Comparison of ENCODE assay signal across 28 mouse cellular contexts in the genomic region with DNA sequence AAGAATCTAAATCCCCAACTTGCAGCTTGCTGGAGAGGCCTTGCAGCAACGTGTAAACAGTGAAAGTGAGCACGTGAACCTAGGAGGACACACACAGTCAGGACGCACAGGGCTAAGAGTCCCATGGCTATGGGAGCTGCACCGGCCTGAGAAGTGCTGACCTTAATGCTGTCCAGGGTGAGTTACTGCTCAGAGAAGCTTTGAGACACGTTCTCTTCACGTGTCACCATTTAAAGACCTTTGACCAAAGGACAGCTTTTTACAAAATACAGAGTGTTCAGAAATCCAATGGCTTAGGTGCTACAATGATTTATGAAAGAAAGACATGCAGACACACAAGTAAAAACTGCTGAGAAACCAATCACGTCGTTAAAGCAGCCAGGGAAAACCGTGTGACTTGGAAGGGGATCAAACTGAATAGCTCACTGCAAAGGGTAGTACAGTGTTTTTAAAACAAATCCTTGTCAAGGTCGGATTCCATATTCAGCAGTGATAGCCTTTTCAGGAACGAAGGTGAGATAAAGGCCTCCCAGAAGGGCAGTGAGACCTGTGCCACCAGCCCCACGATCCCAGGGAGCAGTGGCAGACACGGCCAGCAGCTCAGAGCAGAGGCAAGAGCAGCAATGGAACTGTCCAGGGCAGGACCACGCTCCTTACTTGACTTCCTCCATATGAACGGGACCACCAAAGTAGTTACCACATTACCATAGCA. TPM values are rescaled to one million over a fixed set of nuclear protein-coding genes. Genes with fewer than 3 reads are reported as not detected.
A peak's percentile ranks its signal among the peaks of the same experiment; 100 is the strongest.
DNase-seq lines count a peak whose midpoint lies in the region; ATAC-seq and TF ChIP-seq lines count a peak whose summit lies in the region.
"Had no signal": no experiment of that assay in that cellular context is flagged by ENCODE, and none has a peak within 500 bp of the region (broad histone marks: within the 10 kb centered on the region; RNA-seq: fewer than 3 reads in every experiment).

No protein-coding gene starts in this region.

- H3K4me3 ChIP-seq in kidney, adult 2 months (ENCODE audit: insufficient read depth, low read depth, low read length): peak overlapping the region; percentile 23; the same call in 1 of the 2 replicates
- no peak overlapping the region for H3K4me3 ChIP-seq in kidney, embryonic 16.5 days (ENCODE audit: low read length)
- H3K4me3 ChIP-seq: embryonic facial prominence, embryonic 12.5 days; hindbrain, embryonic 12.5 days; limb, embryonic 12.5 days; megakaryocyte, embryonic 14.5 days; midbrain, embryonic 12.5 days; myocyte; neural tube, embryonic 13.5 days had no signal

- no peak for TF ChIP-seq CTCF in kidney, adult 2 months (conservative IDR thresholded peaks at IDR 0.05; ENCODE audit: insufficient read depth, insufficient read length, low read depth, low read length)

- H3K36me3 ChIP-seq in kidney, adult 2 months (ENCODE audit: control insufficient read depth, insufficient read depth, low read length): peaks cover 6% of the 10 kb centered on the region
- H3K36me3 ChIP-seq in kidney, embryonic 16.5 days (ENCODE audit: insufficient read depth, low read length): peaks cover 71% of the 10 kb centered on the region

- no peak overlapping the region for H3K9ac ChIP-seq in kidney, embryonic 16.5 days (replicated peaks; ENCODE audit: low read length)
- H3K9ac ChIP-seq: embryonic facial prominence, embryonic 12.5 days; hindbrain, embryonic 12.5 days; limb, embryonic 12.5 days; midbrain, embryonic 12.5 days; neural tube, embryonic 13.5 days had no signal

- peak; percentile 12 to 17 for DNase-seq in heart, adult 9 months (ENCODE audit: low spot score in 2 of 2)
- DNase-seq in heart, postnatal 36 days: no peak
- DNase-seq in kidney, adult 2 months: peak; percentile 85
- DNase-seq in kidney, postnatal 10 days: peak; percentile 11
- peak; percentile 2 for DNase-seq in yolk sac, embryonic 10.5 days (ENCODE audit: low spot score)
- DNase-seq in T-cell, adult 2 months (ENCODE audit: low spot score): no peak
- DNase-seq: adrenal gland, adult 2 months; B cell, adult 2 months; cerebellum, adult 8-10 months; cerebellum, postnatal 25 days; embryo, embryonic 11 days; gastrocnemius, postnatal 14 days; lung, postnatal 36 days; right cerebral cortex, postnatal 4 days; thymus, adult 2 months; thymus, postnatal 36 days had no signal

- peak overlapping the region; percentile 94 for H3K27ac ChIP-seq in kidney, adult 2 months (ENCODE audit: insufficient read depth, low read depth, low read length)
- H3K27ac ChIP-seq in kidney, embryonic 16.5 days (ENCODE audit: low read length): no peak overlapping the region
- H3K27ac ChIP-seq: embryonic facial prominence, embryonic 12.5 days; hindbrain, embryonic 12.5 days; limb, embryonic 12.5 days; midbrain, embryonic 12.5 days; neural tube, embryonic 13.5 days had no signal

- no peaks in the 10 kb centered on the region for H3K9me3 ChIP-seq in kidney, embryonic 16.5 days (ENCODE audit: low read length)
- H3K9me3 ChIP-seq: embryonic facial prominence, embryonic 12.5 days; hindbrain, embryonic 12.5 days; limb, embryonic 12.5 days; megakaryocyte, embryonic 14.5 days; midbrain, embryonic 12.5 days; neural tube, embryonic 13.5 days had no signal

- intact Hi-C loops in heart, postnatal 36 days (cut with DNase I): no loop called here

- no peak overlapping the region for H3K4me2 ChIP-seq in kidney, embryonic 16.5 days (replicated peaks; ENCODE audit: low read depth, low read length)
- H3K4me2 ChIP-seq: embryonic facial prominence, embryonic 12.5 days; hindbrain, embryonic 12.5 days; limb, embryonic 12.5 days; liver, embryonic 11.5 days; midbrain, embryonic 12.5 days; neural tube, embryonic 13.5 days had no signal

- H3K4me1 ChIP-seq in kidney, adult 2 months (ENCODE audit: control insufficient read depth, insufficient read depth, low read length): peaks cover 4% of the 10 kb centered on the region
- H3K4me1 ChIP-seq in kidney, embryonic 16.5 days (ENCODE audit: insufficient read depth, low read length): no peaks in the 10 kb centered on the region
- H3K4me1 ChIP-seq: embryonic facial prominence, embryonic 12.5 days; hindbrain, embryonic 12.5 days; limb, embryonic 12.5 days; megakaryocyte, embryonic 14.5 days; midbrain, embryonic 12.5 days; neural tube, embryonic 13.5 days had no signal

- 56% methylated on average over 15 of the region's 15 CpGs for WGBS in kidney, adult 2 months
- WGBS in kidney, embryonic 16.5 days: 77% methylated on average over 15 of the region's 15 CpGs

- ATAC-seq in kidney, embryonic 16.5 days (ENCODE audit: low FRiP score, low TSS enrichment): no peak
- ATAC-seq: activated CD4-positive, CD25-positive, alpha-beta regulatory T cell, adult 4 months; forebrain, embryonic 14.5 days; intestine, embryonic 16.5 days had no signal

- no peak for TF ChIP-seq POLR2A in kidney, adult 2 months (IDR thresholded peaks at IDR 0.05; ENCODE audit: low read depth, low read length)

- H3K27me3 ChIP-seq in kidney, adult 2 months (replicated peaks; ENCODE audit: control insufficient read depth, insufficient read depth, low read length): no peaks in the 10 kb centered on the region
- no peaks in the 10 kb centered on the region for H3K27me3 ChIP-seq in kidney, embryonic 16.5 days (ENCODE audit: insufficient read depth, low read length)
- H3K27me3 ChIP-seq: embryonic facial prominence, embryonic 12.5 days; hindbrain, embryonic 12.5 days; limb, embryonic 12.5 days; megakaryocyte, embryonic 14.5 days; midbrain, embryonic 12.5 days; neural tube, embryonic 13.5 days had no signal

RNA-seq across cellular contexts. Expression of a gene that starts 34.9 kb away (rescaled TPM):
- total RNA-seq in heart, postnatal 36 days (2021): 10 to 100 TPM; 86.1 to 86.3 TPM
- 23.2 and 33.6 TPM in 2 replicates for polyA plus RNA-seq in kidney, adult 2 months (2012; rRNA removed)
- polyA plus RNA-seq in kidney, embryonic 16.5 days (2015; fragmentation: Nextera tagmentation; extraction: Ambion mirVana): 197 and 206 TPM in 2 replicates

Comparison
In these comparisons a context has a peak if more than half of its experiments do, and no peak if none do; other contexts are left out.
1. DNase-seq: peak in heart, adult 9 months (2 of 2), kidney, adult 2 months (single experiment), kidney, postnatal 10 days (single experiment) and yolk sac, embryonic 10.5 days (single experiment); none in heart, postnatal 36 days (0 of 2) and T-cell, adult 2 months (single experiment).